Mouse (Mus musculus) natural killer cell, adult 2 months (primary cell): ENCODE results near the gene Aldh16a1.

Source experiments
- DNase-seq, 2 experiments: peaks; one replicate each; pipeline ENCODE4 v3.0.0; 2022; ENCODE audit warnings: low spot score in 2 of 2

The Aldh16a1 gene

GRCm38 (mm10) chr7:45091001-45091990 lies 63.1 kb downstream of the Aldh16a1 start:
- DNase-seq, result no peak
